Mouse (Mus musculus) retina, adult 2 months (tissue): ENCODE data around the gene Trim80.
"Not testable (repeated sequence)": the region's sequence is repeated elsewhere in the genome, so short reads cannot be mapped to it uniquely, and the experiment has no call there.

ENCODE experiments used
- DNase-seq: peaks from one replicate; pipeline ENCODE4 v3.0.0-alpha.2; 2012; ENCODE audit warnings: low read depth, low spot score

Gene Trim80

DNA sequence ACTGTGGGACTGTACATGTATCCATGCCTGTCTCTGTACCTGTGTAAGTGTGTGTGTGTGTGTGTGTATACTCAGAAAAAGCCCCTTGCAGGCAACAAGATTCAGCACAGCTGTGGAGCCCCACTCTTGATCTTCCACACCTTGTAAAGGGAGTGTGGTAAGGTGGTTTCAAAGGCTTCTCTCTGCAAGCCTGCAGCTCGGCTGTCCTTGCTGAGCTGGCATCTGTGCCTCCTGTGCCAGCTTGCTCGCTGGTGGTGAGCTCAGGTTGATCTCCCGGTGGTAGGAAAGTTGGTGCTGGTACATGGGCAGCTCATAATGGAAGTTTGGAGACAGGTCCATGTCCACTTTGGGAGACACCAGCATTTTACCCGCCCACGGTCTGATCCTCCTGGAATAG lies 21.5 kb downstream of the Trim80 start:
- DNase-seq: no peak

DNA sequence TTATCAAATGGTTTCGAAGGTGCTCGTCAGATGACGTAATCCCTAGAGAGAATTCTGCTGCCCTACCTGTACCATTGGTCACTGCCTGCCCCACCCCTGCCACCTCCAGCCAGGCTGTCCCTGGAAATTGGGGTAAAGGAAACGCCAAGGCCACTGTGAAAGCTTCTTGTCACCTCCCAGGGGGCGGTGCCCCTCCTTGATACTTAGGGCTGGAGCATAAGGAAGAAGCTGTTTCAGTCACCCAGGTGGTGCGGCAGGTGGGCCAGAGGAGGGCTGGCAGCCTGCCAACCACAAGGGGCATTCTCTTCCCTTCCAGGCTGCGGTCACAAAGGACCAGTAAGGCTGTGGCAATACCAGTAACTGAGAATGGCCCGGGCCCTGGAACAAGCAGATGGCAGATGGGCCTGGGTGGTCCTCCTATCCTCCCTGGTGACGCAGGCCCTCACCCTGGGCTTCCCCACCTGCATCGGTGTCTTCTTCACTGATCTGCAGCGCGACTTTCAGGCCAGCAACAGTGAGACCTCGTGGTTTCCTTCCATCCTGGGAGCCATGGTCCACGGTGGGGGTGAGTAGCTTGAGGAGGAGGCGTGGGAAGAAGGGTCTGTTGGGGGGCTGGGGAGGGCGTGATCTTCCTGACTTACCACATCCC lies 22.0 kb downstream of the Trim80 start, which contains the start of gene Slc16a5:
Slc16a5 (plus strand) TSS at position 232 of the 649 bp plus-strand sequence.
- DNase-seq: no peak

GRCm38 (mm10) chr11:115463397-115463796 lies 23.1 kb downstream of the Trim80 start:
- no peak for DNase-seq

GRCm38 (mm10) chr11:115464851-115465250 lies 24.5 kb downstream of the Trim80 start:
- DNase-seq: no peak

- no peak for DNase-seq
These were observed 26.9 kb downstream of the Trim80 start for GRCm38 (mm10) chr11:115467217-115467618.

DNA sequence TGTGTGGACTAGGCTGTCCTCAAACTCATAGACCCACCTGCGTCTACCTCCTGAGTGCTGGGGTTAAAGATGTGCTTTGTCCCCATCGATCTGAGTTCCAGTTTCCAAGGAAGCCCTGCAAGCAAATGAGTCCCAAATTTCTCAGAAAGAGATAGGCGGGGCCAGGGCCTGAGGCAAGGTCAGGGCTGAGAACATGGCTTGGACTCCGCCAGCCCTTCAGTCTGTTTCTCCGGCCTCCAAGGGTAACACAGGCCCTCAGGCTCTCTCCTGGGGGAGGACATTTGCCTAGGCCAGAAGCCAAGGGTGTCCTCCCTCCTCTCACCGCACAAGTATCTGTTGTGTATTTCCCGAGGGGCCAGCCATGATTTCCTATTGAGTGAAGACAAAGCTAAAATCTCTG lies 31.8 kb downstream of the Trim80 start:
- no peak for DNase-seq

GRCm38 (mm10) chr11:115473626-115474275 lies 33.4 kb downstream of the Trim80 start:
- DNase-seq: peak; percentile 87

- peak; percentile 80 for DNase-seq
These were observed 34.8 kb downstream of the Trim80 start, which contains the start of gene Armc7 for GRCm38 (mm10) chr11:115475025-115475757. Gene Armc7, plus strand, starts transcription at chr11:115475667.

DNA sequence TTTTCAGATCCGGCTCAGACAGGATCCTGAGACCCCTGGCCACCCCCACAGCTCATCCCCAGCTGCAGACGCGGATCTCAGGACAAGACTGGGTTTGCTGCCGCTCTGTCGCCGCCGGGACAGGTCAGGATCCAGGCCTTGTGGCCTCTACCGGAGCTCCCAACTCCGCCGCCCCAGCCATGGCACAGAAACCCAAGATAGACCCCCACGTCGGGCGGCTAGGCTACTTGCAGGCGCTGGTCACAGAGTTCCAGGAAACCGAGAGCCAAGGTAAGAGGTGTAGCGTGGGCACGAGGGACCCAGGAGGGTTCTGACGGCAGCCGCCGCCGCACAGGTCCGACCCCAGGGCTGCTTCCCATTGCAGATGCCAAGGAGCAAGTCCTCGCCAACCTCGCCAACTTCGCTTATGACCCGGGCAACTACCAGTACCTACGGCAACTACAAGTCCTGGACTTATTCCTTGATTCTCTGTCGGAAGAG lies 35.5 kb downstream of the Trim80 start:
- no peak for DNase-seq

DNA sequence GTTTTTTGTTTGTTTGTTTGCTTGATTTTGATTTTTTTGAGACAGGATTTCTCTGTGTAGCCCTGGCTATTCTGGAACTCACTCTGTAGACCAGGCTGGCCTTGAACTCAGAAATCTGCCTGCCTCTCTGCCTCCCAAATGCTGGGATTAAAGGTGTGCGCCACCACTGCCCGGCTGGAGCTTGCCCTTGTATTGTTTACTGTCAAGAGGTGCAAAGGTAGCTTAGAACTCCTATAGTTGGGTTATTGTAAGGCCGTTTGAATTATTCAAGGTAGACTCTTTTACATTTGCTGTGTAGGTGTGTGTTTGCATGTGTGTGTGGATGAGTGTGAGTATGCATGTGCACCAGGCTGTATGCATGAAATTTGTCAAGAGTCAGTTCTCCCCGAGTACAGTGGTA lies 36.3 kb downstream of the Trim80 start:
- DNase-seq: not testable (repeated sequence)

DNA sequence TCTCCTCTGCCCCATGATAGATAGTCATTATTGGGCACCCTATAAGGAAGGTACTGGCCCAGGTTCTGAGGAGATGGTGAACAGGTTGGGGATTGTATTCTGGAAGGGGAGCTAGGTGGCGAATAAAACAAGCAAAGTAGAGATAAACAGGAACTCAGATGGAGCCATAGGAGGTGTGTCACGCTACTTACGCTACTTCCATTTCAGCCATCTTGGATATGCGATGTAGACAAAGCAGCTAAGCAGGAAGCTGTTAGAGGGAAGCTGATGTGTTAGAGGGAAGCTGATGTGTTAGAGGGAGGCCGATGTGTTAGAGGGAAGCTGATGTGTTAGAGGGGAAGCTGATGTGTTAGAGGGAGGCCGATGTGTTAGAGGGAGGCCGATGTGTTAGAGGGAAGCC lies 37.0 kb downstream of the Trim80 start:
- not testable (repeated sequence) for DNase-seq

DNA sequence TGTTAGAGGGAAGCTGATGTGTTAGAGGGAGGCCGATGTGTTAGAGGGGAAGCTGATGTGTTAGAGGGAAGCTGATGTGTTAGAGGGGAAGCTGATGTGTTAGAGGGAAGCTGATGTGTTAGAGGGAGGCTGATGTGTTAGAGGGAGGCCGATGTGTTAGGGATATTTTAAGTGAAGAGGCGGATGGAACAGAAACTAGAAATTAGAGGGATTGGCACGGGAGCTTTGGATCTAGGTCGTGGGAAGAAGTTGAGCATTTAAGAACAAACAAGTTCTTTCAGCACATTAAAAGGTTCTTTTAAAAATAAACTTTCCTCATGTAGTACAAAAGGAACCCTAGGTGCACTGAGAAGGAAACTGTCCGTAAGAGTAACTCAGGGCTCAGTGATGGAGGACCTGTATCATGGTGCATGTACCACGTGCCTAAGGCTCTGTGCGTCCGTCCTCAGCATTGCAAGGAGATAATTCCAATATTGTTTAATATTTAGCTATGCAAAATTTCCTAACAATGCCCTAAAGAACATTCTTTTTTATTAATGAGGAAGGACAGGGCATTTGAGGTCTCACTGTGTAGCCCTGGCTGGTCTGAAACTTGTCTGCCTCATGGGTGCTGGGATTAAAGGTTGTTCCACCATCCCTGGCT lies 38.1 kb downstream of the Trim80 start:
- no peak for DNase-seq

GRCm38 (mm10) chr11:115481553-115482259 lies 41.4 kb downstream of the Trim80 start:
- DNase-seq: no peak

DNA sequence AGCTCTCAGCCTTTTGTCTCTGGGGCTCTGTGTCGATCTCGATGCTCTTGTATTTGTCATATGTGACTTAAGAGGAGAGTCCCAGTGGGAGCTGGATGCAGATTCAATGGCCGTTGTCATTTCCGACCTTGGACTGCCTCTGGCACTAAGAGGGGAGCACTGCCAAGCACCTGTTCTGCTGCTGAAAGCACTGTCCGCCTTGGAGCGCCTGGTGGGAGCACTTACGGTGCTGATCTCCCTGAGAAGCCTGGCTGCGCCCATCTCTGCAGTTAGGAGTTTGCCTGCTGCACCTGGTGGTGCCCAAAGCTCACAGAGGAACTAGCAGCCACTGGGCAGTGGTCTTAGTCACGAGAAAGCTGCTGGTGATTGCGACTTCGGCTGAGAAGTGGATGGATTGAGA lies 42.9 kb downstream of the Trim80 start:
- no peak for DNase-seq

- DNase-seq: peak; percentile 48
These were observed 43.4 kb downstream of the Trim80 start for GRCm38 (mm10) chr11:115483726-115484125.

DNA sequence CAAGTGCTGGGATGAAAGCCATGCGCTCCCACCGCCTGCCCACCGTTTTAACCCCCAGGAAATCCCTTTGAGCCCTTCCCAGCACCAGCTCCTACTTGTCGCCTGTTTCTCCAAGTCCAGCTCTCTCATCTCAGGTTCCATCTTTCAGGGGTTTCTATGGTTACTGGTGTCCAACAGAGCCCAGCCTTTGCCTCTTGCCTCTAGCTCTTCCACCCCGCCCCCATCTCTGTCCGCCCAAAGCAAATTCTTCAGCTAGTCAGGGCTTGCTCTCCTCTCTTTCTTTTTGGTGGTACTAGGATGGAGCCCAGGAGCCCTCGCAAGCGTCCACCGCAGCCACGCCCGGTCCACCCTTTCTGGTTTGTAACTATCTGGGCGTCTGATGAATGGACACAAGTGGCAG lies 44.8 kb downstream of the Trim80 start:
- no peak for DNase-seq

- DNase-seq: no peak
These were observed 48.3 kb downstream of the Trim80 start for GRCm38 (mm10) chr11:115488551-115489104.

GRCm38 (mm10) chr11:115490441-115491355 lies 50.4 kb downstream of the Trim80 start:
- no peak for DNase-seq

DNA sequence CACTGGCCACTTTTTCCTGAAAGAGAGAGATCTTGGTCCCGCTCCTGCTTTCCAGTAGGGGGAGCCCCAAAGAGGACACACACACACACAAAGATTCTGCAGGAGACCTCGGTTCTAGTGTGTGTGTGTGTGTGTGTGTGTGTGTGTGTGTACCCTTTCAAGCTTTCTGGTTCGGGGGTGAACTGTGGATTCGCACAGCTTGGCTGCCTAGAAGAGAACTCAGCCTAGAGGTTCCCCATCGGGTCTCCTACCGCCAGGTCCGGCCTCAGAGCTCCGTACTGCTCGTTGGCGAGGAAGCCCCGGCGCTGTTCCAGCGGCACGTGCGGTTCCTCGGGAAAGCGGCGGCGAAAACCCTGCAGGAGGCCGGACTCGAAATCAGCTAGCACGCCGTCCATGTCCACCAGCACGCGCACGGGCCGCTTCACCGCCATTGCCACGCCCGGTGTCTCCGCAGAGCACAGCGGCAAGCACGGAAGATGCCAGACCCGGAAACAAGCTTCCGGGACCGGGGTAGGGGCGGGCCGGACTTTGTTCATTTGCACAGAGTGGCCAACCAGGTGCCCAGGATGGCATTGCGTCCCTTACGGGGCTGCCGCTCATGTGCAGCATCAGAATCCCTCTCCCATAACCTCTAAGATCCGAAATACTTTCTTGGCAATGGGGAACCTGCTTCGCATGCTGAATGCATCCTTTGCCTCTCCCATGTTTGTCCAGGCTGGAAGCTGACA lies 51.2 kb downstream of the Trim80 start, which contains the start of gene Nt5c:
Nt5c (minus strand) TSS at position 507 of the 728 bp plus-strand sequence.
- DNase-seq: peak; percentile 38
